Mouse (Mus musculus): ENCODE results near the gene Adamtsl1. TPM values are rescaled to one million over a fixed set of nuclear protein-coding genes. Genes with fewer than 3 reads are reported as not detected.
A peak's percentile ranks its signal among the peaks of the same experiment; 100 is the strongest.

Gene Adamtsl1
- total RNA-seq, 2 experiments from 2014 or later = 9.6 to 13.2 TPM

GRCm38 (mm10) chr4:86040921-86041320, 526.9 kb downstream of the Adamtsl1 start:
- DNase-seq (ENCODE audit: low spot score in 2 of 2) = no peak

- DNase-seq (ENCODE audit: low spot score in 2 of 2) = no peak
Measured at GRCm38 (mm10) chr4:86045448-86045847, 531.5 kb downstream of the Adamtsl1 start.

- no peak for DNase-seq (ENCODE audit: low spot score in 2 of 2)
Measured at GRCm38 (mm10) chr4:86045876-86046275, 531.9 kb downstream of the Adamtsl1 start.

GRCm38 (mm10) chr4:86046881-86047280, 532.9 kb downstream of the Adamtsl1 start:
- no peak for DNase-seq (ENCODE audit: low spot score in 2 of 2)

- DNase-seq (ENCODE audit: low spot score in 2 of 2) = peak; percentile 33 to 41
Measured at GRCm38 (mm10) chr4:86053487-86054237, 539.7 kb downstream of the Adamtsl1 start.

- no peak for DNase-seq (ENCODE audit: low spot score in 2 of 2)
Measured at GRCm38 (mm10) chr4:86060614-86061013, 546.6 kb downstream of the Adamtsl1 start.

- DNase-seq (ENCODE audit: low spot score in 2 of 2) = no peak
Measured at GRCm38 (mm10) chr4:86068376-86068775, 554.4 kb downstream of the Adamtsl1 start.

GRCm38 (mm10) chr4:86068875-86069718, 555.1 kb downstream of the Adamtsl1 start:
- DNase-seq (ENCODE audit: low spot score in 2 of 2) = no peak

- DNase-seq (ENCODE audit: low spot score in 2 of 2) = no peak
Measured at GRCm38 (mm10) chr4:86074871-86075270, 560.9 kb downstream of the Adamtsl1 start.

- DNase-seq (ENCODE audit: low spot score in 2 of 2) = no peak
Measured at GRCm38 (mm10) chr4:86077355-86077754, 563.4 kb downstream of the Adamtsl1 start.

GRCm38 (mm10) chr4:86077854-86078253, 563.9 kb downstream of the Adamtsl1 start:
- peak in 1 of 2 experiments; percentile 28 for DNase-seq (ENCODE audit: low spot score in 2 of 2)

- no peak for DNase-seq (ENCODE audit: low spot score in 2 of 2)
Measured at GRCm38 (mm10) chr4:86087508-86087907, 573.5 kb downstream of the Adamtsl1 start.

- DNase-seq (ENCODE audit: low spot score in 2 of 2) = no peak
Measured at GRCm38 (mm10) chr4:86103207-86103606, 589.2 kb downstream of the Adamtsl1 start.

GRCm38 (mm10) chr4:86108325-86108724, 594.4 kb downstream of the Adamtsl1 start:
- no peak for DNase-seq (ENCODE audit: low spot score in 2 of 2)

- no peak for DNase-seq (ENCODE audit: low spot score in 2 of 2)
Measured at GRCm38 (mm10) chr4:86119067-86119466, 605.1 kb downstream of the Adamtsl1 start.

GRCm38 (mm10) chr4:86122431-86122830, 608.5 kb downstream of the Adamtsl1 start:
- DNase-seq (ENCODE audit: low spot score in 2 of 2) = no peak

GRCm38 (mm10) chr4:86124374-86124773, 610.4 kb downstream of the Adamtsl1 start:
- DNase-seq (ENCODE audit: low spot score in 2 of 2) = peak; percentile 53 to 70

- no peak for DNase-seq (ENCODE audit: low spot score in 2 of 2)
Measured at GRCm38 (mm10) chr4:86126636-86127035, 612.7 kb downstream of the Adamtsl1 start.

GRCm38 (mm10) chr4:86158551-86158950, 644.6 kb downstream of the Adamtsl1 start:
- no peak for DNase-seq (ENCODE audit: low spot score in 2 of 2)

- DNase-seq (ENCODE audit: low spot score in 2 of 2) = no peak
Measured at GRCm38 (mm10) chr4:86159362-86159761, 645.4 kb downstream of the Adamtsl1 start.

GRCm38 (mm10) chr4:86170763-86171162, 656.8 kb downstream of the Adamtsl1 start:
- DNase-seq (ENCODE audit: low spot score in 2 of 2) = no peak

- no peak for DNase-seq (ENCODE audit: low spot score in 2 of 2)
Measured at GRCm38 (mm10) chr4:86171461-86171860, 657.5 kb downstream of the Adamtsl1 start.

All from layer of hippocampus, postnatal 14 days (tissue).